Mouse (Mus musculus): Measurements from ENCODE around the gene Ubap2l. TPM values are rescaled to one million over a fixed set of nuclear protein-coding genes. Genes with fewer than 3 reads are reported as not detected.
A peak's percentile ranks its signal among the peaks of the same experiment; 100 is the strongest.

Ubap2l gene
- polyA plus RNA-seq (2021; fragmentation: Nextera tagmentation): 82.2 and 108 TPM in 2 replicates
- long read RNA-seq, experiment 1, partial matches to known transcripts: 19 of 26 reads
- long read RNA-seq, experiment 1, other reads (novel, unspliced or antisense): 5 of 26 reads
- long read RNA-seq, experiment 2, full-length matches to known transcripts: 11 of 130 reads
- long read RNA-seq, experiment 2, partial matches to known transcripts: 24 of 130 reads
- long read RNA-seq, experiment 2, other reads (novel, unspliced or antisense): 95 of 130 reads

DNA sequence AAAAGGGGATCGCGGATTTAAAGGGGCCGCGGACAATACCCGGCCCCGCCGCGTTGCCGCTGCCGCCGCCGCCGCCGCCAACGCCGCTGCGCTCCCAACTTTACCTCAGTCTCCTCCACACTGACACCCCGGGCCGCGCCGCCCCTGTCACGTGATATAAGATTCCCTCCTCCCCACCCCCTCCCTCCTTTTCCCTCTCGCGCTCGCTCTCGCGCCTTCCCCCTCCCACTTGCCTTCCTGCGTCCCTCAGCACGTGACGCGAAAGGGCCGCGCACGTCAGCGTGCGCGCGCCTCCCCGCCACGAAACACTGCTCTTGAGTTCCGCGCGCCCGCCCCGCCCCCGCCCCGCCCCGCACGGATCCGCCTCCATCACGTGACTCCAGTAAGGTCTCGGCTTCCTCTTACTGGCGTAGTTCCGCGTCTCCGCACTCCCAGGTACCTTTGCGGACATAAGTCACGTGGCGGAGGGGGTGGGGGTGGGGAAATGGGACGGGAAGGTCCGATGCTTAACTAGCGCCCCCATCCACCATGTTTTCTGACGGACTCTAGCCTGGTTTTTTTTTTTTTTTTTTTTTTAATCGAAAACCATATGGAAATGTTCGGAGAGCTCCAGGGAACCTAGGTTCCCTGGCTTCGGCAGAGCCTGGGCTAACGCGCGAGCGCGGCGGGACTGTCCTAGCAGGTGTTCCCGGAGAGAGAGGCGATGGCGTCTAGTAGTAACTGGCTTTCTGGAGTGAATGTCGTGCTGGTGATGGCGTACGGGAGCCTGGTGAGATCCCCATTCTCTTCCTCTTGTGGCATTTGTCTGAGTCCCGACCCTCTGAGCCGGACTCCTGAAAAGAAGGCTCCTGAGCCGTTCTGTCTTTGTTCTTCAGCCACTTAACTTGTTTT, at the start of gene Ubap2l:
TSS of gene Ubap2l (minus strand) at position 278 of the 891 bp plus-strand sequence.

GRCm38 (mm10) chr3:90072294-90072693, 19.9 kb upstream of the Ubap2l start, which contains the start of gene Tpm3:
TSS of gene Tpm3 (plus strand) at chr3:90072649.

GRCm38 (mm10) chr3:90051441-90052350, 732 bp downstream of the Ubap2l start, which contains the start of gene 4933434E20Rik:
TSS of gene 4933434E20Rik (plus strand) at chr3:90051636.

DNA sequence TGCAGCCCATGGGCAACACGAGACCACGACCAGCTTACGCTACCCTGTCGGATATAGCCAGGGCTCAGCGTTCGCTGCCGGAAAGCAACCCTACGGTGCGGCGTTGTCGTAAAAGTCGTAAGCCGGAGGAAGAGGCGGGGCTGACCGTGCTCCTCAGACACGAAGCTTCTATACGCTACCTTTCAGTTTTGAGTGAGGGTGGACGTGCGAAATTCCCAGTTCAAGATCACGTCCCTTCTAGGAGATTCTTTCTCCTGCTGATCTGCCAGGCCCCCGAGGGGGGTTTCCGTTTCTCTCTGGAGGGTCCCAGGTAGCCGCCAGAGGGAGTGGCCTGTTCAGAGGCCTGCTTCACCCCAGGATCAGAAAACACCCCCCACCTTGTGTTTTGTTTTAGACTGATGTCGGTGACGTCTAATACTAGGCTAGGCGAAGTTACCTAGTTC, 53.8 kb downstream of the Ubap2l start, which contains the start of gene Hax1:
TSS of gene Hax1 (minus strand) at position 169 of the 443 bp plus-strand sequence.

DNA sequence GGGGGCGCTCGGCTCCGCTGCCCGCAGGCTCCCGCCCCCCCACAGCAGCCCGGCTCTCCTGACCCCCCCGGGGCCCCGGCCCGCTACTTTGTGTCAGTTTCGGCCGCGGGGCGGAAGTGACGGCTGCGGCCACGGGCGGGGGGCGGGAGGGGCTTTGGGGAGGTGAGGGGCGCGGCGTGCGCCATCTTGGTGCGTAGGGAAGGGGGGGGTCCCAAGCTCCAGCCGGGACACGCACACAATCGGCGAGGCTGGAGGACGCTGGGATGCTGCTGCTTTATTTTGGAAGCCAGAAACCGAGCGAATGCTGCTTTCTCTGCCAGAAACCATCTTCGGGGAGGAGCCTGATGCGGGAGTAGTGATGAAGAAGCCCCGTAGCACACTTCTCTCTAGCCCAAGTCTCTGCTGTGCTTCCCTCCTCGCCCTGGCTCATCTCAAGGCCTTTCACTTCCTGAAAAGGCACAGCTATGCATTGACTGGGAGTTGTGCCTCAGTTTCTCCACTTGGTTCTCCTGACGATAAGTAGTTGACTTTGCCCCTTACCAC, 89.1 kb downstream of the Ubap2l start, which contains the start of gene Atp8b2:
TSS of gene Atp8b2 (minus strand) at position 288 of the 543 bp plus-strand sequence.

Small RNA genes lying within 50 kb of the gene (microRNA-seq; reads per million reads assigned to microRNA genes)
- gene Mir190b (5.4 reads per million, percentile 19 among the genes with 10 or more reads in this experiment), gene Mir7669 (not detected)

Other genes starting within 250 kb of the Ubap2l start
- 0.45 and 0.46 TPM in 2 replicates for gene She, start 221.3 kb downstream of the Ubap2l start, polyA plus RNA-seq (2021; fragmentation: Nextera tagmentation)
- 4.1 and 4.7 TPM in 2 replicates for gene Il6ra, start 139.4 kb downstream of the Ubap2l start, polyA plus RNA-seq (2021; fragmentation: Nextera tagmentation)
- gene Atp8b2, start 89.1 kb downstream of the Ubap2l start, polyA plus RNA-seq (2021; fragmentation: Nextera tagmentation): 4.0 and 4.5 TPM in 2 replicates
- 96.3 and 106 TPM in 2 replicates for gene Hax1, start 53.8 kb downstream of the Ubap2l start, polyA plus RNA-seq (2021; fragmentation: Nextera tagmentation)
- 365 and 533 TPM in 2 replicates for gene 4933434E20Rik, start 992 bp downstream of the Ubap2l start, polyA plus RNA-seq (2021; fragmentation: Nextera tagmentation)
- gene Tpm3, start 20.0 kb upstream of the Ubap2l start, polyA plus RNA-seq (2021; fragmentation: Nextera tagmentation): 181 TPM in 2 replicates
- 0.03 TPM in 2 replicates for gene Nup210l, start 51.5 kb upstream of the Ubap2l start, polyA plus RNA-seq (2021; fragmentation: Nextera tagmentation)
- 2,829 and 2,904 TPM in 2 replicates for gene Rps27, start 161.0 kb upstream of the Ubap2l start, polyA plus RNA-seq (2021; fragmentation: Nextera tagmentation)
- gene Rab13, start 161.1 kb upstream of the Ubap2l start, polyA plus RNA-seq (2021; fragmentation: Nextera tagmentation): 8.7 and 9.8 TPM in 2 replicates
- gene Jtb, start 179.0 kb upstream of the Ubap2l start, polyA plus RNA-seq (2021; fragmentation: Nextera tagmentation): 86.0 and 94.4 TPM in 2 replicates
- gene Creb3l4, start 190.9 kb upstream of the Ubap2l start, polyA plus RNA-seq (2021; fragmentation: Nextera tagmentation): 0.39 and 0.41 TPM in 2 replicates
- gene Slc39a1, start 195.5 kb upstream of the Ubap2l start, polyA plus RNA-seq (2021; fragmentation: Nextera tagmentation): 89.8 and 134 TPM in 2 replicates
- 12.7 and 14.4 TPM in 2 replicates for gene Crtc2, start 201.5 kb upstream of the Ubap2l start, polyA plus RNA-seq (2021; fragmentation: Nextera tagmentation)
- 6.4 and 6.6 TPM in 2 replicates for gene Dennd4b, start 212.6 kb upstream of the Ubap2l start, polyA plus RNA-seq (2021; fragmentation: Nextera tagmentation)
- gene Gatad2b, start 240.6 kb upstream of the Ubap2l start, polyA plus RNA-seq (2021; fragmentation: Nextera tagmentation): 14.5 and 17.0 TPM in 2 replicates